Mouse (Mus musculus) spleen, adult 2 months (tissue): Measurements from ENCODE around the gene Cep290.
"Not testable (repeated sequence)": the region's sequence is repeated elsewhere in the genome, so short reads cannot be mapped to it uniquely, and the experiment has no call there.

Experiments
- CTCF ChIP-seq: fragments of 200-500 bp; IDR thresholded peaks from 2 replicates; pipeline ENCODE4 v1.5.1; 2011; ENCODE audit warnings: mild to moderate bottlenecking, inconsistent platforms; ENCODE audit not compliant: insufficient read depth, insufficient read length, insufficient replicate concordance; ENCODE audit errors: extremely low read depth
- POLR2A ChIP-seq: fragments of 200-500 bp; IDR thresholded peaks from 2 replicates; pipeline ENCODE4 v1.6.1; 2011; ENCODE audit warnings: low read depth, low read length, inconsistent platforms

GRCm38 (mm10) chr10:100560194-100560883 is 73.0 kb downstream of the Cep290 start:
- not testable (repeated sequence) for TF ChIP-seq CTCF, POLR2A
